In the genomic region with DNA sequence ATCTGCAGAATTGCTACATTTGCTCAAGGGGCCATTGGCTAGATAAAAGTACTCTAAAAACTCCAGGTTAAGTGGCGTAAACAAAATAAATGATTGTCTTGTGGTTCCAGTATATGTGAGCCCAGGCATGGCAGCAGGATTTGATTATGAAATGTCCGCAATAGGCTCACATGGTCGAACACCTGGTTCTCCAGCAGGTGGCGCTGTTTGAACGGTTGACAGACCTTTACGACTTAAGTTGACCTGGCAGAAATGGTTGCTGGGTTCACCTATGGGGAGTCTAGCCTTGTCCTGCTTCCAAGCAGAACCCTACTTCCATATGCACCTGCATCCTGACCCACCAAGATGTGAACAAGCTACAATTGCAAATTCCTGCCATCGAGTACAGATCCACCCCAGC, we compare ENCODE assay signal across 8 mouse cellular contexts. TPM values are rescaled to one million over a fixed set of nuclear protein-coding genes. Genes with fewer than 3 reads are reported as not detected.
DNase-seq lines count a peak whose midpoint lies in the region; ATAC-seq and TF ChIP-seq lines count a peak whose summit lies in the region.

No protein-coding gene starts in this region.

- no peak overlapping the region for H3K27ac ChIP-seq in intestine, postnatal 0 days (ENCODE audit: low read depth, low read length)
- no peak overlapping the region for H3K27ac ChIP-seq in intestine, embryonic 16.5 days (ENCODE audit: low read length)
- H3K27ac ChIP-seq in CH12.LX (ENCODE audit: insufficient read depth, low read depth): no peak overlapping the region
- H3K27ac ChIP-seq in embryonic facial prominence, embryonic 11.5 days (replicated peaks; ENCODE audit: low read depth, low read length): no peak overlapping the region

- no peak for TF ChIP-seq POLR2A in CH12.LX (IDR thresholded peaks at IDR 0.05; ENCODE audit: low read depth, low read length)

- H3K79me2 ChIP-seq in CH12.LX (replicated peaks; ENCODE audit: control insufficient read depth, extremely low read depth, insufficient read depth, poor library complexity, severe bottlenecking): no peaks in the 10 kb centered on the region

- peaks cover 3% of the 10 kb centered on the region; the same call in 1 of the 2 replicates for H3K27me3 ChIP-seq in intestine, postnatal 0 days (replicated peaks; ENCODE audit: control insufficient read depth, insufficient read depth, low read length)
- H3K27me3 ChIP-seq in intestine, embryonic 16.5 days (replicated peaks; ENCODE audit: control insufficient read depth, insufficient read depth, low read length): peaks cover 10% of the 10 kb centered on the region; the same call in 1 of the 2 replicates
- H3K27me3 ChIP-seq in CH12.LX (replicated peaks): peaks cover 44% of the 10 kb centered on the region
- H3K27me3 ChIP-seq in embryonic facial prominence, embryonic 11.5 days (ENCODE audit: control insufficient read depth, insufficient read depth, low read length): no peaks in the 10 kb centered on the region; the same call in 1 of the 2 replicates

- in situ Hi-C loops in CH12.LX (cut with MboI; ENCODE audit: low pct_ligation_motif_present, low pct_unique_long_range_greater_than_20kb, low sequenced_read_pairs): loop anchor here (10.0 to 25.0 kb wide), 3 partner anchors 307 to 1310 kb away; no protein-coding TSS in a partner anchor

- dilution Hi-C loops in CH12.LX (cut with MboI; ENCODE audit: extremely low pct_ligation_motif_present, extremely low pct_unique_long_range_greater_than_20kb, low sequenced_read_pairs): no loop called here

- no peaks in the 10 kb centered on the region for H3K9me3 ChIP-seq in intestine, postnatal 0 days (ENCODE audit: control insufficient read depth)
- no peaks in the 10 kb centered on the region for H3K9me3 ChIP-seq in intestine, embryonic 16.5 days (ENCODE audit: control insufficient read depth, low read length)
- no peaks in the 10 kb centered on the region for H3K9me3 ChIP-seq in CH12.LX (replicated peaks; ENCODE audit: low read length)
- no peaks in the 10 kb centered on the region for H3K9me3 ChIP-seq in embryonic facial prominence, embryonic 11.5 days (replicated peaks; ENCODE audit: control insufficient read depth, low read length)

- H3K9ac ChIP-seq in intestine, postnatal 0 days (ENCODE audit: low read depth, low read length): no peak overlapping the region
- no peak overlapping the region for H3K9ac ChIP-seq in intestine, embryonic 16.5 days (ENCODE audit: low read depth, low read length)
- no peak overlapping the region for H3K9ac ChIP-seq in CH12.LX (ENCODE audit: insufficient read depth, low read depth)
- no peak overlapping the region for H3K9ac ChIP-seq in embryonic facial prominence, embryonic 11.5 days (replicated peaks; ENCODE audit: low read length)

- H3K4me2 ChIP-seq in intestine, postnatal 0 days (replicated peaks; ENCODE audit: low read depth): no peak overlapping the region
- H3K4me2 ChIP-seq in intestine, embryonic 16.5 days (ENCODE audit: low read depth, low read length): no peak overlapping the region
- no peak overlapping the region for H3K4me2 ChIP-seq in CH12.LX (ENCODE audit: insufficient read depth, low read depth, poor library complexity, severe bottlenecking)
- no peak overlapping the region for H3K4me2 ChIP-seq in embryonic facial prominence, embryonic 11.5 days (ENCODE audit: low read depth, low read length)

- TF ChIP-seq RAD21 in CH12.LX (IDR thresholded peaks at IDR 0.05; ENCODE audit: low read depth, low read length): peak; percentile 72

- no peaks in the 10 kb centered on the region for H3K4me1 ChIP-seq in intestine, postnatal 0 days (replicated peaks; ENCODE audit: control insufficient read depth, insufficient read depth, low read length)
- no peaks in the 10 kb centered on the region for H3K4me1 ChIP-seq in intestine, embryonic 16.5 days (ENCODE audit: control insufficient read depth, insufficient read depth, low read length)
- H3K4me1 ChIP-seq in CH12.LX (ENCODE audit: control insufficient read depth in 1 of 2, insufficient read depth in 2 of 2): peaks cover 2 to 7% of the 10 kb centered on the region in 2 experiments; a peak in 1 of 4 replicates
- no peaks in the 10 kb centered on the region for H3K4me1 ChIP-seq in embryonic facial prominence, embryonic 11.5 days (ENCODE audit: control insufficient read depth, insufficient read depth, low read length)

- H3K4me3 ChIP-seq in intestine, postnatal 0 days (ENCODE audit: low read depth, low read length): no peak overlapping the region
- H3K4me3 ChIP-seq in intestine, embryonic 16.5 days (ENCODE audit: low read length): no peak overlapping the region
- no peak overlapping the region for H3K4me3 ChIP-seq in CH12.LX (replicated peaks in 1 of 3; ENCODE audit: low read depth in 2 of 3, low read length in 2 of 3, poor library complexity in 1 of 3)
- H3K4me3 ChIP-seq in embryonic facial prominence, embryonic 11.5 days (ENCODE audit: low read depth, low read length): no peak overlapping the region

- TF ChIP-seq CTCF in intestine, postnatal 0 days (IDR thresholded peaks at IDR 0.05; ENCODE audit: low read depth): peak; percentile 74
- peak; percentile 79 to 92 for TF ChIP-seq CTCF in CH12.LX (conservative IDR thresholded peaks at IDR 0.05 in 1 of 2, IDR thresholded peaks at IDR 0.05 in 1 of 2; ENCODE audit: low read depth in 2 of 2, low read length in 2 of 2)

- ATAC-seq in intestine, postnatal 0 days: no peak
- ATAC-seq in intestine, embryonic 16.5 days: no peak
- ATAC-seq in embryonic facial prominence, embryonic 11.5 days (replicated peaks; ENCODE audit: insufficient number of reproducible peaks, low FRiP score, low TSS enrichment, low read depth): no peak

- peak; percentile 79 for DNase-seq in CH12.LX (ENCODE audit: extremely low read depth)
- peak; percentile 74 for DNase-seq in adipocyte (ENCODE audit: low spot score)
- DNase-seq in embryonic facial prominence, embryonic 11.5 days (ENCODE audit: low spot score): peak; percentile 66
- DNase-seq in lung, postnatal 14 days: peak; percentile 74
- peak; percentile 62 for DNase-seq in thymus, postnatal 25 days
- DNase-seq in left cerebral cortex, adult 11 months (ENCODE audit: low spot score): no peak

- H3K36me3 ChIP-seq in intestine, postnatal 0 days (ENCODE audit: control insufficient read depth, insufficient read depth): no peaks in the 10 kb centered on the region
- H3K36me3 ChIP-seq in intestine, embryonic 16.5 days (ENCODE audit: control insufficient read depth, insufficient read depth, low read length): no peaks in the 10 kb centered on the region
- H3K36me3 ChIP-seq in CH12.LX (replicated peaks in 1 of 2; ENCODE audit: control insufficient read depth in 1 of 2, insufficient read depth in 1 of 2, low read length in 1 of 2): no peaks in the 10 kb centered on the region
- H3K36me3 ChIP-seq in embryonic facial prominence, embryonic 11.5 days (replicated peaks; ENCODE audit: control insufficient read depth, insufficient read depth, low read depth, low read length): no peaks in the 10 kb centered on the region

- TF ChIP-seq EP300 in CH12.LX (IDR thresholded peaks at IDR 0.05; ENCODE audit: low read length): no peak

- 51% methylated on average over 7 of the region's 7 CpGs for WGBS in intestine, postnatal 0 days
- 54% methylated on average over 7 of the region's 7 CpGs for WGBS in intestine, embryonic 16.5 days
- WGBS in embryonic facial prominence, embryonic 11.5 days: 53% methylated on average over 7 of the region's 7 CpGs

TF ChIP-seq in CH12.LX, 34 proteins besides CTCF, POLR2A, EP300 and RAD21:
- TF ChIP-seq ELF1 (IDR thresholded peaks at IDR 0.05; ENCODE audit: low read depth, low read length) (no peak), MXI1 (IDR thresholded peaks at IDR 0.05; ENCODE audit: low read depth, low read length) (no peak), MAX (IDR thresholded peaks at IDR 0.05; ENCODE audit: low read length) (peak; percentile 77), KAT2A (IDR thresholded peaks at IDR 0.05; ENCODE audit: insufficient replicate concordance, low read length) (no peak), MAZ (IDR thresholded peaks at IDR 0.05; ENCODE audit: low read depth, low read length) (no peak), JUND (conservative IDR thresholded peaks at IDR 0.05; ENCODE audit: low read depth, low read length) (no peak), GABPA (IDR thresholded peaks at IDR 0.05; ENCODE audit: insufficient replicate concordance, low read depth, low read length) (no peak), MYC (IDR thresholded peaks at IDR 0.05; ENCODE audit: low read depth, low read length) (peak; percentile 64; the same call in 1 of the 2 replicates), NRF1 (IDR thresholded peaks at IDR 0.05; ENCODE audit: low read depth, low read length) (no peak), HCFC1 (IDR thresholded peaks at IDR 0.05; ENCODE audit: low read depth, low read length) (no peak), SMC3 (IDR thresholded peaks at IDR 0.05; ENCODE audit: low read depth, low read length) (peak; percentile 68), SIN3A (IDR thresholded peaks at IDR 0.05; ENCODE audit: low read length) (no peak), CHD1 (IDR thresholded peaks at IDR 0.05; ENCODE audit: low read depth, low read length) (no peak)

RNA-seq across cellular contexts. Expression of a gene that starts 21.7 kb away (rescaled TPM):
- polyA plus RNA-seq in intestine, postnatal 0 days (2015; fragmentation: Nextera tagmentation; extraction: Ambion mirVana): 12.0 and 14.9 TPM in 2 replicates
- polyA plus RNA-seq in intestine, embryonic 16.5 days (2015; fragmentation: Nextera tagmentation; extraction: Ambion mirVana): 21.6 and 23.5 TPM in 2 replicates
- total RNA-seq in CH12.LX (2012; rRNA removed) (56.5 and 76.1 TPM in 2 replicates), CH12.LX (2014; rRNA removed) (30.6 and 36.2 TPM in 2 replicates)
- 81.4 and 94.6 TPM in 2 replicates for polyA plus RNA-seq in CH12.LX (2012; ENCODE audit: insufficient read length, low read depth)
- polyA plus RNA-seq in embryonic facial prominence, embryonic 11.5 days (2014; fragmentation: Nextera tagmentation; extraction: Ambion mirVana): 22.9 and 27.0 TPM in 2 replicates
